Mouse (Mus musculus): ENCODE measurements around the gene Zfp965. TPM values are rescaled to one million over a fixed set of nuclear protein-coding genes. Genes with fewer than 3 reads are reported as not detected.
"Not testable (repeated sequence)": the region's sequence is repeated elsewhere in the genome, so short reads cannot be mapped to it uniquely, and the experiment has no call there.

Gene Zfp965
- 14.6 and 21.5 TPM in 2 replicates for total RNA-seq (2017)

DNA sequence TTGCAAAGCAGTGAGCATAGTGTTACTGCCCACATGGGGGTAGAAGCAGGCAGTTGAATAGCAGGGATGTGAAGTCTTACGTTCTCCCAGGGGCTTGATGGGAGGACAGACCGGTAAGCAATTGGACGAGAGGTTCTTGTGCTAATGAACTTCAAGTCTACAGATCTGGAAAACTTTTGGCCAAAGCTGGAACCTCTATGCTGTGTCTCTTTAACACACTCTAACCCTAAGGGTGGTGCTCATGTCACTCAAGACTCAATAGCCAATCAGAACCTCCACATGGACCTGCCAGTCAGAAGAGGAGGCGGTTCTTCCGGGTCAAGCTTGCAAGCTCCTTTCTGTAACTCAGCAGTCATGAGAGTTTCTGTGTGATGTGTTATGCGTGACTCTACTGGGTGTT, at the start of gene Zfp965:
Gene Zfp965 (plus strand): TSS at position 301 of the 400 bp plus-strand sequence.
- not testable (repeated sequence) for ATAC-seq (replicated peaks; ENCODE audit: low read depth, poor library complexity, severe bottlenecking)

DNA sequence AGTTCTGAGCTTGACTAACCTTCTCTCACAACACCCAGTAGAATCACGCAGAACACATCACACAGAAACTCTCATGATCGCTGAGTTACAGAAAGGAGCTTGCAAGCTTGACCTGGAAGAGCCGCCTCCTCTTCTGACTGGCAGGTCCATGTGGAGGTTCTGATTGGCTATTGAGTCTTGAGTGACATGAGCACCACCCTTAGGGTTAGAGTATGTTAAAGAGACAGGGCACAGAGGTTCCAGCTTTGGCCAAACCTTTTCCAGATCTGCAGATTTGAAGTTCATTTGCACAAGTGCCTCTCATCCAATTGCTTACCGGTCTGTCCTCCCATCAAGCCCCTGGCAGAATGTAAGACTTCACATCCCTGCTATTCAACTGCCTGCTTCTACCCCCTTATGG, 34.1 kb upstream of the Zfp965 start, which contains the start of gene Gm4724:
Gene Gm4724 (minus strand): TSS at position 101 of the 400 bp plus-strand sequence.
- ATAC-seq (replicated peaks; ENCODE audit: low read depth, poor library complexity, severe bottlenecking): not testable (repeated sequence)

Other genes with a start within 250 kb of the Zfp965 start
- 14.1 TPM in 1 of 2 replicates, not detected in the other for gene Gm14440, start 194.9 kb upstream of the Zfp965 start, total RNA-seq (2017)
- 24.7 and 26.8 TPM in 2 replicates for gene Gm4631, start 131.8 kb upstream of the Zfp965 start, total RNA-seq (2017)
- gene Zfp968, start 97.5 kb upstream of the Zfp965 start, total RNA-seq (2017): 11.5 and 11.8 TPM in 2 replicates
- gene Gm4724, start 34.2 kb upstream of the Zfp965 start, total RNA-seq (2017): 8.4 and 9.9 TPM in 2 replicates
- 0.05 TPM in 1 of 2 replicates, not detected in the other for gene Gm11007, start 174.0 kb downstream of the Zfp965 start, total RNA-seq (2017)
- gene Zfp969, start 233.7 kb downstream of the Zfp965 start, total RNA-seq (2017): 26.4 TPM in 1 of 2 replicates, not detected in the other